Mouse (Mus musculus): ENCODE measurements around the gene Rfx3. TPM values are rescaled to one million over a fixed set of nuclear protein-coding genes. Genes with fewer than 3 reads are reported as not detected.

Gene Rfx3
- polyA plus RNA-seq (2012; rRNA removed), result 7.0 and 7.5 TPM in 2 replicates

DNA sequence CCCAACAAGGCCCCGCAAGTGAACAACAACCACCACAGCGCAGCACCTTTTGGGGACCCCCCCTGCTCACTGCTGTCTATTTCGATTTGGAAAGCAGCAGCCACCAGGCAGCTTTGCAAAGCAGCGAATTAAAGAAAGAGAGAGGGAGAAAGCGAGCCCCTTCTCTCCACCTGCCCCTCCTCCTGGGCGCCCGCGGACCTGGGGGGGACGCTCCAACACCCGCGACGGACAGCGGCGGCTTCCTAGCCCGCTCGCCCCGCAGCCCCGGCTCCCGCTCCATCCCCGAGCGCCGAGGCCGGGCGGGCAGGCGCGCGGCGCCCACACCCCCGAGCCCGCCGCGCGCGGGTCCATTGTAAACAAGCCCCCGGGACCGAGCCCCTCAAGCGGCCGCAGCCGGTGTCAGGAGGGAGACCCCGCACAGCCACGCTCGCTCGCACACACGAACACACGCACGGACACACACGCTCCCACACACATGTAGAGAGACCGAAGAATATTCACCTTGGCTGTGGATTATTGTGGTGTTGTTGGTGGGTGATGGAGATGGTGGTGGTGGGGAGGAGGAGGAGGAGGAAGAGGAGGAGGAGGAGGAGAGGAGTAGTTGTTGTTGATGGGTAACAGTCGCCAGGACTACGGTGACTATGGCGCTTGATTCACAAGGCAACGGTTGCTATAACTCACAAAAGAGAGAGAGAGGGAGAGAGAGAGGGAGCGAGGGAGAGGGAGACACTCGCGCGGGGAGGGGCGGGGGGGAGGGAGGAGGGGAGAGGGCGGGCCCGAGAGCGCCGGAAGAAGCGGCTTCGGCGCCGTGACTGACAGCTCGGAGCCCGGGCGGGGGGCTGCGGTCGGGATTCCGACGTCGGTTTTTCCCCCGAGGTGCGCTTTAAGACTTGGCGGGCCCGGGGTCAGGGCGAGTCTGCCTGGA lies at the start of gene Rfx3:
TSS of gene Rfx3 (minus strand) at position 696 of the 925 bp plus-strand sequence.
- TF ChIP-seq POLR2A (IDR thresholded peaks at IDR 0.05; ENCODE audit: control insufficient read depth, extremely low read depth, insufficient read depth, low read length, poor library complexity) (0 out of 2 replicates have a peak, but pooled peaks have one; percentile 25), CTCF (IDR thresholded peaks at IDR 0.05; ENCODE audit: borderline replicate concordance, control insufficient read depth, extremely low read depth, insufficient read depth, low read length, poor library complexity) (peak; percentile 11; the same call in 1 of the 2 replicates)
- DNase-seq, result peak; percentile 64

DNA sequence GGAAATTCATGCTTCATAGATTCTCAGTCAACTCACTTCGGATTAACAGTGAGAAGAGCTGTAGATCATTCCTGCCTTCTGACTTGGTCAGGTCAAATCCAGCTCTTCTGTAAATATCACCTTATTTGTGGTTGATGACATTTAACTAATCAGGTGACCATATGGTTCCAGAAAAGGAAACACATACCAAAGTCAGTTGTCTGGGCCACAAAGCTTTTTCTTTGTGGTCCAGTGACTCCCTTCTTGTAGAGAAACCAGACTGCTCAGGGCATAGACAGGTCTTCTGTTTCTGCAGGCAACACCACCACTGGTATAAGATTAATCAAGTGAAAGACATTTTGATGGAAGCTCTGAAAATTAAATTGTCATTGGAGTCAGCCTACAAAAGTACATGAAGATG lies 41.1 kb upstream of the Rfx3 start:
- 94% methylated on average over 1 of the region's 1 CpGs for WGBS
- no peak overlapping the region for H3K27ac ChIP-seq (ENCODE audit: control insufficient read depth, insufficient read depth, low read length)
- H3K4me1 ChIP-seq (replicated peaks; ENCODE audit: control insufficient read depth, insufficient read depth, low read length), result no peaks in the 10 kb centered on the region
- no peaks in the 10 kb centered on the region for H3K36me3 ChIP-seq (ENCODE audit: control insufficient read depth, insufficient read depth, low read length)
- H3K27me3 ChIP-seq (ENCODE audit: control insufficient read depth, insufficient read depth, low read length), result no peaks in the 10 kb centered on the region
- no peak overlapping the region for H3K4me3 ChIP-seq (ENCODE audit: control insufficient read depth, insufficient read depth, low read length)
- TF ChIP-seq CTCF (IDR thresholded peaks at IDR 0.05; ENCODE audit: borderline replicate concordance, control insufficient read depth, extremely low read depth, insufficient read depth, low read length, poor library complexity), result no peak
- TF ChIP-seq POLR2A (IDR thresholded peaks at IDR 0.05; ENCODE audit: control insufficient read depth, extremely low read depth, insufficient read depth, low read length, poor library complexity), result no peak
- no peak for DNase-seq

More for the DNA sequence above, at the start of gene Rfx3:
- WGBS, result 1% methylated on average over 77 of the region's 78 CpGs
- peak within 1 kb of the TSS; percentile 93 for H3K4me3 ChIP-seq (ENCODE audit: control insufficient read depth, insufficient read depth, low read length)
- peaks cover 5% of the 10 kb centered on the region for H3K4me1 ChIP-seq (replicated peaks; ENCODE audit: control insufficient read depth, insufficient read depth, low read length)
- no peaks in the 10 kb centered on the region for H3K27me3 ChIP-seq (ENCODE audit: control insufficient read depth, insufficient read depth, low read length)
- H3K27ac ChIP-seq (ENCODE audit: control insufficient read depth, insufficient read depth, low read length), result peak within 1 kb of the TSS; percentile 96
- no peaks in the 10 kb centered on the region for H3K36me3 ChIP-seq (ENCODE audit: control insufficient read depth, insufficient read depth, low read length)

DNA sequence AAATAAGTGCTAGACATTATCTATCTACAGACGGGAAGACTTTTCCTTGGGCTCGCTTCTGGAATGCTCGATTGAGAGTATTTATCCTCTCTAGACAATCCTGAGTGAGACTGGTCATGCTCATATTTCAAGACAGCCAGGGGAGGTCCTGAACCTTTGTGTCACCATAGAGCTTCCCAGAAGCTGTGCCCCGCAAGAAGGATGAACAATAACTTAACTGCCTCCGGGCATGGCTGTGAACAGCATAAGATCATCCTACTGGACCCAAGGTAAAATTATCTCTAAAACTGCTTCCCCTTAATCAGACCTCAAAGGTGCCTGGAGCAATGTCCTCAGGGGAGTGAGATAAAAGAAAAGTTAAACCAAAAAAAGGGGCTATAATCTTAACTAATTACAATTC lies 40.6 kb upstream of the Rfx3 start:
- H3K27me3 ChIP-seq (ENCODE audit: control insufficient read depth, insufficient read depth, low read length), result no peaks in the 10 kb centered on the region
- DNase-seq, result no peak
- no peak overlapping the region for H3K27ac ChIP-seq (ENCODE audit: control insufficient read depth, insufficient read depth, low read length)
- H3K4me3 ChIP-seq (ENCODE audit: control insufficient read depth, insufficient read depth, low read length), result no peak overlapping the region
- 95% methylated on average over 5 of the region's 5 CpGs for WGBS
- TF ChIP-seq POLR2A (IDR thresholded peaks at IDR 0.05; ENCODE audit: control insufficient read depth, extremely low read depth, insufficient read depth, low read length, poor library complexity) (no peak), CTCF (IDR thresholded peaks at IDR 0.05; ENCODE audit: borderline replicate concordance, control insufficient read depth, extremely low read depth, insufficient read depth, low read length, poor library complexity) (no peak)
- no peaks in the 10 kb centered on the region for H3K4me1 ChIP-seq (replicated peaks; ENCODE audit: control insufficient read depth, insufficient read depth, low read length)
- H3K36me3 ChIP-seq (ENCODE audit: control insufficient read depth, insufficient read depth, low read length), result no peaks in the 10 kb centered on the region

DNA sequence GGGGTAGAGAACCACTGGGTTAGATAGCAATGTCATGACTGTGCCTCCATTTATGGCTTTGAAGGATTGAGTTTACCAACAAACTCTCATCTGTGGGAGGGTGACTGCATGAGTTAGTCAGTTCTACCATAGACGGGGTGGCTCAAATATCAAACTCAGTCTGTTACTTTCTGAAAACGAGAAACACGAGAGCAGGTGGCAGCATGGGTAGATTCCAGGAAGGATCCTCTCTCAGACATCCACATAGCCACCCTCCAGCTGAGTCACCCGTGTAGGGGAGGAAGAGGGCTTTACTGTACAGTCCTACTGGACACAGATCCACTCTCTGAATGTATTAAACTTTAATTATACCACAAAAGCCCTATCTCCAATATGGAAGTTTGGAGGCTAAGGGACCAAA lies 38.3 kb upstream of the Rfx3 start:
- Histone ChIP-seq H3K27me3 (ENCODE audit: control insufficient read depth, insufficient read depth, low read length) (no peaks in the 10 kb centered on the region), H3K27ac (ENCODE audit: control insufficient read depth, insufficient read depth, low read length) (no peak overlapping the region), H3K4me1 (replicated peaks; ENCODE audit: control insufficient read depth, insufficient read depth, low read length) (no peaks in the 10 kb centered on the region), H3K36me3 (ENCODE audit: control insufficient read depth, insufficient read depth, low read length) (no peaks in the 10 kb centered on the region), H3K4me3 (ENCODE audit: control insufficient read depth, insufficient read depth, low read length) (no peak overlapping the region)
- DNase-seq, result no peak
- WGBS, result 93% methylated on average over 4 of the region's 4 CpGs
- TF ChIP-seq POLR2A (IDR thresholded peaks at IDR 0.05; ENCODE audit: control insufficient read depth, extremely low read depth, insufficient read depth, low read length, poor library complexity) (no peak), CTCF (IDR thresholded peaks at IDR 0.05; ENCODE audit: borderline replicate concordance, control insufficient read depth, extremely low read depth, insufficient read depth, low read length, poor library complexity) (no peak)

DNA sequence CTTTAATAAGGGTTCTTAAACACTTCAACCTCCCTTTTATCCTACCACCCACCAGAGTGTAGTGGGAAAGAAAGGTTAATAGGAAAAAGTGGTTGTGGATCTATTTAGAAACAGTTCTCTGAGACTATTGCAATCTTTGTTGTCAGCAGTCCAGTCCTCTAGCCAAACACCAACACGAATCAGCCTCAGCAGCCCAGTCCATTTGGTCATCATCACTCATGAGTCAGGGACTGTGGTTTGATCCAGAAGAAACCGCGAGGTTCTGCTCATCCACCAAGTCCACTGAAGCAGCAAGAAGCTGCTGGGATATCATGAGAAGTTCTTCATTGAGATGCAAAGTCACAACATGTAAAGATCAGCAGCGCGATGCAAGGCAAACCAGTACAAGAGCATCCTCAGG lies 35.8 kb upstream of the Rfx3 start:
- Histone ChIP-seq H3K4me1 (replicated peaks; ENCODE audit: control insufficient read depth, insufficient read depth, low read length) (no peaks in the 10 kb centered on the region), H3K27ac (ENCODE audit: control insufficient read depth, insufficient read depth, low read length) (no peak overlapping the region), H3K4me3 (ENCODE audit: control insufficient read depth, insufficient read depth, low read length) (no peak overlapping the region), H3K27me3 (ENCODE audit: control insufficient read depth, insufficient read depth, low read length) (no peaks in the 10 kb centered on the region), H3K36me3 (ENCODE audit: control insufficient read depth, insufficient read depth, low read length) (no peaks in the 10 kb centered on the region)
- DNase-seq, result no peak
- TF ChIP-seq POLR2A (IDR thresholded peaks at IDR 0.05; ENCODE audit: control insufficient read depth, extremely low read depth, insufficient read depth, low read length, poor library complexity) (no peak), CTCF (IDR thresholded peaks at IDR 0.05; ENCODE audit: borderline replicate concordance, control insufficient read depth, extremely low read depth, insufficient read depth, low read length, poor library complexity) (no peak)
- 95% methylated on average over 5 of the region's 5 CpGs for WGBS

DNA sequence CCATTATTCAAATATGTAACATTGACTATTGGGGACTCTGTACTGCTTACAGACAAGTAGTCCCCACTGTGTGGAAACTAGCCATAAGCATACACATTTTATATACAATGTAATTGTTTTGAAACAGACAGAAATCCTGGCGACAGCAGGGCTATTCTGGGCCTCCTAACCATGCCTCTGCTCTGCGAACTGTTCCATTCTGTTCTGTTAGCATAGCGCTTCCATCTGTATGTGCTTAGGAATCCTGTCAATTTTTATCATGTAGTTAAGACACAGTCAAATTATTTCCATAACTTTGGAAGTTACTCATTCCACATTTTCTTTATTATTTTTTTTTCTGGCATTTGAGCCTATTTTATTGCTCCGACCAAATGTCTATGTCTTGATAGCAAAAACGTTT lies 34.0 kb upstream of the Rfx3 start:
- Histone ChIP-seq H3K36me3 (ENCODE audit: control insufficient read depth, insufficient read depth, low read length) (no peaks in the 10 kb centered on the region), H3K4me3 (ENCODE audit: control insufficient read depth, insufficient read depth, low read length) (no peak overlapping the region), H3K4me1 (replicated peaks; ENCODE audit: control insufficient read depth, insufficient read depth, low read length) (no peaks in the 10 kb centered on the region), H3K27ac (ENCODE audit: control insufficient read depth, insufficient read depth, low read length) (no peak overlapping the region), H3K27me3 (ENCODE audit: control insufficient read depth, insufficient read depth, low read length) (no peaks in the 10 kb centered on the region)
- no peak for TF ChIP-seq CTCF (IDR thresholded peaks at IDR 0.05; ENCODE audit: borderline replicate concordance, control insufficient read depth, extremely low read depth, insufficient read depth, low read length, poor library complexity)
- TF ChIP-seq POLR2A (IDR thresholded peaks at IDR 0.05; ENCODE audit: control insufficient read depth, extremely low read depth, insufficient read depth, low read length, poor library complexity), result no peak
- WGBS, result 89% methylated on average over 5 of the region's 5 CpGs
- no peak for DNase-seq

All from thymus, adult 2 months (tissue).